Mouse (Mus musculus): ENCODE data around the gene Hdac4. TPM values are rescaled to one million over a fixed set of nuclear protein-coding genes. Genes with fewer than 3 reads are reported as not detected.

Hdac4 gene
- total RNA-seq, 1 experiment from 2014 or later = 13.9 TPM

- ATAC-seq (replicated peaks; ENCODE audit: insufficient number of reproducible peaks, low FRiP score, low TSS enrichment, poor library complexity, severe bottlenecking) = no peak
These were observed 52.1 kb downstream of the Hdac4 start for GRCm38 (mm10) chr1:92143331-92143895.

GRCm38 (mm10) chr1:92142793-92143192 lies 52.7 kb downstream of the Hdac4 start:
- no peak for ATAC-seq (replicated peaks; ENCODE audit: insufficient number of reproducible peaks, low FRiP score, low TSS enrichment, poor library complexity, severe bottlenecking)

DNA sequence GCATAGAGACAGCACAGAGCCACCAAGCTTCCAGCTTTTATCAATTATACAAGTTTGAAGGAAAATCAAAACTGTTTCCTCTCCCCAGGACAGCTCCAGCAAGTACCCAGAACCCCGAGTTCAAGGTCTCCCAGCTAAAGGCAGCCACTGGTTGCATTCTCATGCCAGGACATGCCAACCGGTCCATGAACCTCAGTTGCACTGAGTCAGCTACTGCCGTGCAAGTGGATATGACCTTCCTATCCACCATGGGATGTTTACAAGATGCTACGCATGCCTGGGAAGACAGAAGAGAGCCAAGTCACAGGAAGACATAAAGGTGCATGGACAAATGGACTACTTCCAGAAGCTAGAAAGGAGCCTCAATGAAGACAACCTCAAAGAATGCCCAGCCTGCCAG lies 56.5 kb downstream of the Hdac4 start:
- no peak for ATAC-seq (replicated peaks; ENCODE audit: insufficient number of reproducible peaks, low FRiP score, low TSS enrichment, poor library complexity, severe bottlenecking)

DNA sequence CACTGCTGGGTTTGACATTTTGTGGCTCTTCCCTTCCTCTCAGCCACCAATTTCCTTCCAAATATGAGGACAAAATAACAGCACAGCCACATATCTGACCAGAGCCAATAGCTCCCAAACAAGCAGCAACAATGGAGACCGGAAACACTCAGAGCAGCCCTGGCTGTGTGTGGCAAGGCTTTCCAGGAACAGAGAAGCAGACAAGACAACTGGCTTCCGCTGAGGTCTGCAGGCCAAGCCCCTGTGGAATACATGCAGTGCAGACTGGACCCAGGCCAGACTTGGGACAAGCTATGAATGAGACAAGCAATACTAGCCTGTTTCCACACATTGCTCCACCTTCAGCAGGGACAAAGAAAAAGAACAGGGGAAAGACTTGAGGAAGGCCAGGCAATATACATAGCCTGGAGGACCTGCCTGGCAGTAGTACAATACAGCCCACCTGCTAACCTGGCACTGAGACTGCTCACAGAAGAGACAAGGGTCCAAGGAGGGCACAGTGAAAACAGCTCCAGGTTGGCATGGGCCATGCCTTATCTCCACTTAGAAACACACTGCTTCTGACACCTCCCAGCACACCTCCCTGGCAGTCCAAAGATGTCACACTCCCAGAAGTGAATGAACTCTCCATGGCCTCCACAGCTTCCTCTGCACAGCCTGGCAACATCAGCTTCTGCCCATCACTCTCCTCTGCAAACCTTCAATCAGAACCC lies 58.2 kb downstream of the Hdac4 start:
- ATAC-seq (replicated peaks; ENCODE audit: insufficient number of reproducible peaks, low FRiP score, low TSS enrichment, poor library complexity, severe bottlenecking) = no peak

- ATAC-seq (replicated peaks; ENCODE audit: insufficient number of reproducible peaks, low FRiP score, low TSS enrichment, poor library complexity, severe bottlenecking) = no peak
These were observed 59.1 kb downstream of the Hdac4 start for GRCm38 (mm10) chr1:92136362-92136761.

GRCm38 (mm10) chr1:92132181-92132580 lies 63.3 kb downstream of the Hdac4 start:
- ATAC-seq (replicated peaks; ENCODE audit: insufficient number of reproducible peaks, low FRiP score, low TSS enrichment, poor library complexity, severe bottlenecking) = no peak

- no peak for ATAC-seq (replicated peaks; ENCODE audit: insufficient number of reproducible peaks, low FRiP score, low TSS enrichment, poor library complexity, severe bottlenecking)
These were observed 64.9 kb downstream of the Hdac4 start for GRCm38 (mm10) chr1:92130470-92131100.

- no peak for ATAC-seq (replicated peaks; ENCODE audit: insufficient number of reproducible peaks, low FRiP score, low TSS enrichment, poor library complexity, severe bottlenecking)
These were observed 65.7 kb downstream of the Hdac4 start for GRCm38 (mm10) chr1:92129751-92130150.

- ATAC-seq (replicated peaks; ENCODE audit: insufficient number of reproducible peaks, low FRiP score, low TSS enrichment, poor library complexity, severe bottlenecking) = no peak
These were observed 67.7 kb downstream of the Hdac4 start for GRCm38 (mm10) chr1:92127785-92128184.

GRCm38 (mm10) chr1:92127366-92127765 lies 68.1 kb downstream of the Hdac4 start:
- ATAC-seq (replicated peaks; ENCODE audit: insufficient number of reproducible peaks, low FRiP score, low TSS enrichment, poor library complexity, severe bottlenecking) = no peak

GRCm38 (mm10) chr1:92124497-92125201 lies 70.8 kb downstream of the Hdac4 start:
- ATAC-seq (replicated peaks; ENCODE audit: insufficient number of reproducible peaks, low FRiP score, low TSS enrichment, poor library complexity, severe bottlenecking) = no peak

- no peak for ATAC-seq (replicated peaks; ENCODE audit: insufficient number of reproducible peaks, low FRiP score, low TSS enrichment, poor library complexity, severe bottlenecking)
These were observed 76.2 kb downstream of the Hdac4 start for GRCm38 (mm10) chr1:92119303-92119702.

DNA sequence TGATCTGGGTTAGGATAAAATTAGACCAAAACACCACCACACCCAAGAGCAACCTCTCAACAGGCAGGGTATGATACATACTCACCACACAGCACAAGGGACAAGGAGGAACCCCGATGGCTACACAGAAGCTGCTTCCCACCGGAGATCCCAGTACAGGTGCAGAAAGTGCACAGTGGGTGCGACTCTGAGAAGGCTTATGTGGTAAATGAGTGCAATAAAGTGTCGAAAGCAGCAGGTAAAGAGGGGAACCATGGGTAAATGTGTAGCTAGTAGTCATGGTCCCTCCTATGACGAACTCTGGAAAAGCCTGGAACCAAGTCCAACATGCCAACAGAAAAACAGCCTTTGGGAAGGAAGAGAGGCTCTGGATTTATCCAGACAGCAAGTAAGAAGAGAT lies 77.9 kb downstream of the Hdac4 start:
- no peak for ATAC-seq (replicated peaks; ENCODE audit: insufficient number of reproducible peaks, low FRiP score, low TSS enrichment, poor library complexity, severe bottlenecking)

- no peak for ATAC-seq (replicated peaks; ENCODE audit: insufficient number of reproducible peaks, low FRiP score, low TSS enrichment, poor library complexity, severe bottlenecking)
These were observed 79.3 kb downstream of the Hdac4 start for GRCm38 (mm10) chr1:92116169-92116568.

DNA sequence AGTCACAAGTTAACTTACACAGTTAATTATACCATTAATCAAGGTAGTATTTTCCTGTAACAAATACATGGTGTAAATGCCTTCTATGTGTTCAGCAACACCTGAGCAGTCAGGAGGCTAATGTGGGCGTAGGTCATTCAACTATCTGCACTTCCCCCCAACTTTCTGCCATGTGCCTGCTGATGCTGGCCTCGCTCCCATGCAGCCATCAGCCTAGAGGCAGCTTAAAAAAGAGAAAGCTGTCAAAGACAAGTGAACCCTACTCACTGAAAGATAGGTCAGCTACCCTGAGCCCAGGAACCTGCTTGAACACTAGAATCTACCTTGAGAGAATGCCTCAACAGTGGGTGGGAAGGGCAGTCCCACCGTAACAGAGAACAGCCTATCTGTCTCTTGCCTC lies 81.4 kb downstream of the Hdac4 start:
- ATAC-seq (replicated peaks; ENCODE audit: insufficient number of reproducible peaks, low FRiP score, low TSS enrichment, poor library complexity, severe bottlenecking) = no peak

- no peak for ATAC-seq (replicated peaks; ENCODE audit: insufficient number of reproducible peaks, low FRiP score, low TSS enrichment, poor library complexity, severe bottlenecking)
These were observed 82.1 kb downstream of the Hdac4 start for GRCm38 (mm10) chr1:92113243-92114009.

DNA sequence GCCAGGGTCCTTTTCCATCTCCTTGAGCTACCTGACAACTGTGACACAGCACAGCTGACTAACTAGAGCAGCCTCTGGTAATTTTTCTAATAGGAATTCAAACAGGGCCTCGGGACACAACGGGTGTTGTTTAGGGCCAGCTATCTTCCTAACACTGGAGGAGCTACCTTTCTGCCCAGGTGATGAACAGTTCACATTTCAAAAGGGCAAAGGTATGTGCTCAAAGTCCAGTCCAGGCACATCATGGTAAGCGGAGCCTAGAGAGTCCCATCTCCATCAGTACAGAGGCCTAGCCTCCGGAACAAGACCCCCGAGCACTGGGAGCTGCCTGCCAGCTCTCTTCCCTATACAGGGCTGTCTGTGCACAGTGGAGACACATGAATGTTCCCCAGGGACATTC lies 82.9 kb downstream of the Hdac4 start:
- ATAC-seq (replicated peaks; ENCODE audit: insufficient number of reproducible peaks, low FRiP score, low TSS enrichment, poor library complexity, severe bottlenecking) = no peak

GRCm38 (mm10) chr1:92111551-92111950 lies 83.9 kb downstream of the Hdac4 start:
- no peak for ATAC-seq (replicated peaks; ENCODE audit: insufficient number of reproducible peaks, low FRiP score, low TSS enrichment, poor library complexity, severe bottlenecking)

GRCm38 (mm10) chr1:92111026-92111425 lies 84.5 kb downstream of the Hdac4 start:
- no peak for ATAC-seq (replicated peaks; ENCODE audit: insufficient number of reproducible peaks, low FRiP score, low TSS enrichment, poor library complexity, severe bottlenecking)
